Mouse (Mus musculus): ENCODE data around the gene Ttc29.

Ttc29 gene

DNA sequence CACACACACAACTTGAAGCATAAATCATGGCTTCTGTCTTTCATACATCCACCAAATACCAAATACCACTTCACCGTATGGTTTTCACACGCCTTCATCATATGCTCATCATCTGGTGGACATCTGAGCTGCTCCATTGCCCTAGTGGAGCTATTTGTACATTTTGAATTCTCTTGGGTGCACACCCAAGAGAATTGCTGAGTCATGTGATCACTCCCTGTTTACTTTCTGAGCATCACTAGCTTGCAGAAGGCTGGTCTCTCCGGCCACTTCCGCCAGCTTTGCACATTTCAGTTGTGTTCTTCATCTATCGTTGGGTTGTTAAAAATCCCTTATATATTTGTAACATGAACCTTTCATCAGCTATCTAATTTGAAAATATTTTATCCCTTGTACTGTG lies 65.5 kb downstream of the Ttc29 start:
- no peak for DNase-seq (ENCODE audit: low read depth)

DNA sequence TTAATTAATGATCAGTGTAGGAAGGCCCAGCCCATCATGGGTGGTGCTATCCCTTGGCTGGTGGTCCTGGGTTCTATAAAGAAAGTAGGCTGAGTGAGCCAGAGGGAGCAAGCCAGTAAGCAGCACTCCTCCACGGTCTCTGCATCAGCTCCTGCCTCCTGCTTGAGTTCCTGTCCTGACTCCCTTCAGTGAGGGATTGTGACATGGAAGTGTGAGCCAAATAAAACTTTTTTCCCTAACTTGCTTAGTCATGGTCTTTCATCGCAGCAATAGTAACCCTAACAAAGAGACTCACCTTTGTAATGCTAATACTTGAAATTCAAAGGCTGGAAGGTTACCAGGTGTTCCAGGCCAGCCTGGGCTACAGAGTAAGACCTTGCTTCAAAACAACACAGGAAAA lies 71.7 kb downstream of the Ttc29 start:
- no peak for DNase-seq (ENCODE audit: low read depth)

DNA sequence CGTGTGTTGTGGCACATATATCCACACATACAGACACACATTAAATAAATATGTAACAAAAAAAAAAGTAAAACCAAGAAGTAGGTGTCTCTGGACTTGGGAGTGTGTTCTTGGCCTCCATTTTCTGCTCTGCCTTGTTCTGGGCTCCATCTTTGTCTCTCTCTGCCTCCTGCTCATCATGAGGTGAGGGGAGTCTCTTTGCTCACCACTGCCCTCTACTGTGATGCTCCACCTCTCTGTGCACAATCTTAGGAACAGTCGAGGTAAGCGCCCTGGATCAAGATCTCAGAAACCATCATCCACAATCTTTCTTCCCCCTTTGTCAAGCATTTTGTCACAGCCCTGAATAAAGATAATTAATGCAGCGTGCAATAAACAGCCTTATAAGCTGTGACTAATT lies 72.3 kb downstream of the Ttc29 start:
- no peak for DNase-seq (ENCODE audit: low read depth)

DNA sequence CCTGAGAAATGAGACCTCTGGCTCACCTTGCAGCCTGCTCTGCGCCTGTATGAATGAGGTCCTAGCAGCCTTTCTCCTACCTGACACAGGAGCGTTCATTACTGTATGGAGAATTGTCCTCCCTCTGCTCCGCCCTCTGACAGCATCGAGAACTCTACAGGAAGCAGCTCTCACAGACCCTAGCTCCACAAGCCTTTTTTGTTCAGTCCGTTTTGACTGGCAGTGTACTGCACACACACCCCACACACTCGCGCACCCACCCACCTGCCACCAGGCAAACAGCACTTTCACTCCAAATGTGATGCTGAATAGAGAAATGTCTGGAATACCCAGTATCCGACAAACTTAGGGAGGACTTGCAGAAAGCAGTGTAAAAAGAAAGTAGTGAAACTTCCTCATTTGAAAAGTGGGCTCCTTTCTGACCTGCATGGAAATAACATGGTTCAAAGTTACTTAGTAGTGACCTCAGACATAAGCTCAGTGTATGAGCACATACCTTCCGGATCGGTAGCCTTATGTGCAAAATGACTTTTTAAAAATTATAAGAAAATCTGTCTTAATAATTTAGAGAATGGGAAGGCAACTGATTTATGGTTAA lies 76.4 kb downstream of the Ttc29 start:
- DNase-seq (ENCODE audit: low read depth) = no peak

- no peak for DNase-seq (ENCODE audit: low read depth)
Observed at GRCm38 (mm10) chr8:78290274-78290673, 77.2 kb downstream of the Ttc29 start.

DNA sequence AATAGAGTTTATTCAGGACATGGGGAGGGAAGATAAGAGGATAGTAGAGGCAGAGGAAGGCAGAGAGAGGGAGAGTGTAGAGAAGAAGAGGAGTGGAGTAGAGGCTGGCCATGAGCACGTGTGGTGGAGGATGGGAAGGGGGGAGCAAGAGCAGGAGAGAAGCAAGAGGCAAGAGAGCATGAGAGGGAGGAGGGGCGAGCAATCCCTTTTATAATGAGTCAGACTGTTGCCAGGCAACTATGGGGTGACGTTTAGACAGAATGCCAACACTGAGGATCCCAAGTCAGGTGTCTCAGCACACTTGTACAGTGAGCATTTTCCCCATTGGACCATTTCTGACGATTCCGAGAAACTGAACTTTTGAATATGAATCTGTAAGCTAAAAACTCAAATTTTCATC lies 82.4 kb downstream of the Ttc29 start:
- DNase-seq (ENCODE audit: low read depth) = no peak

DNA sequence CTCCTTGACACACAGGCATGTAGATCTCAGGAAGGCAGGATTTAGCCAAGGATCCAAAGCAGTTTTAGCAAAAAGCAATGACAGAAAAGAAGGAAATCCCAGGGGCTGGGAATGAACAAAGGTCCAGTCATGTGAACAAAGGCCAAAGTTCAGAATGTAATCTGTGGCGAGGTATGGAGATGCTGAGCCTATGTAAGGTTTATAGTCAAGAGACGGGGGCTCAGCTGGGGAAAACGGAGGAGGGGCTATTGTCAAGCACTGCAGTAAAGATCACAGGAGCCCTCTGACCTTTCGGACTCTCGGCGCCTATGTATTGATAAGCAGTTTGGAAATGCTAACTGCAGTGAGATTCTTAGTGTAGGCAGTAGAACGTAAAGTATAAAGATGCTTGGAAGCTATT lies 90.5 kb downstream of the Ttc29 start:
- no peak for DNase-seq (ENCODE audit: low read depth)

- DNase-seq (ENCODE audit: low read depth) = no peak
Observed at GRCm38 (mm10) chr8:78306604-78307003, 93.5 kb downstream of the Ttc29 start.

DNA sequence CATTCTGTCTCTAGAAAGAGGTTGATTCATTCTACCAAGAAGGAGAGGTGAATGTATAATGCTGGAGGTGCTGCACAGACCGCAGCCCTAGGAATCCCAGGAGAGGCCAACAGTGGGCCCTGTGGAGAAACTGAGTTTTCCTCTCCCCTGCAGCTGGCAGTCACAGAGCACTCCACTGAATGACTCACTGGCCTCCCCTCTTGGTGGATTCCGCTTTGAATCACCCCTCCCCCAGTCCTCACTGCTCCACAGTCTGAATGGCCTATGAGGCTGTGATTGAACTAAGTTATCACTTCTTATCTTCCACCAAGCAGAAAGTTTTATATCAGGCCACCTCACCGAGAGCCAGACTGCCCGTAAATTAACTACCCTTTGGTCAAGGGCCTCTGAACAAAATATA lies 94.0 kb downstream of the Ttc29 start:
- no peak for DNase-seq (ENCODE audit: low read depth)

DNA sequence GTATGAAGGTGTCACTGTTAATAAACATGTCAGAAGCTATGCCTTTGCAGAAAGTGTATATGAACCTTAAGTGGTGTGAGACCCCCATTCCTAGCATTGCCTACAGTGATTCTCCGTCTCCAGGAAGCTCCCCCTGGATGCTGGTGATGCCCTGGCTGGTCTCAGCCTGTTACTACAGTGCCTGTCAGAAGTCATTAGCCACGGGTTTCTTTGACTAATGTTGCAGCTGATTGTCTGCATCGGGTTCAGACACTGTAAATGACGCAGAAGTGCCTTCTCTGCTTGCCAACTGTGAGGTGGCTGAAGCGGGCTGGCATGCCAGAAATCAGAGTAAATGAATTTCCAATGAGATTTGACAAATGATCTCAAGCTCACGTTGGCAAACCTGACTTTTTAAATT lies 96.4 kb downstream of the Ttc29 start:
- DNase-seq (ENCODE audit: low read depth) = no peak

- DNase-seq (ENCODE audit: low read depth) = no peak
Observed at GRCm38 (mm10) chr8:78315576-78315975, 102.5 kb downstream of the Ttc29 start.

DNA sequence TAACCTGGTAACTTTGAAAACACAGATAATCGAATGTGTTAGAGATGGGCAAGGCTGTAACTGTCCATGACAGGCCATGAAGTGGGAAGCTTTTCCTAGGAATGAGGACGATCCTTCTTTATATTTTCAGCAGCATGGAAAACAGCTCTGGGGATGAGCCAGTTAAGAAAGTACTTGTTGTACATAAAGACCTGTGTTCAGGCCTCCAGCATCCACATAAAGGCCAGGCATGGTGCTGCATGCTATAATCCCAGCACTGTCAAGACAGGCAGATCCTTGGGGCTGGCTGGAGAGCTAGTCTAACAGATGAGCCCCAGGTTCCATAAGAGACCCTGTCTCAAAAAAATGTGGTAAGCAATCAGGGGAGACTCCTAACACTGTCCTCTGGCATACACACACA lies 104.6 kb downstream of the Ttc29 start:
- DNase-seq (ENCODE audit: low read depth) = no peak

GRCm38 (mm10) chr8:78323391-78323790 lies 110.3 kb downstream of the Ttc29 start:
- no peak for DNase-seq (ENCODE audit: low read depth)

GRCm38 (mm10) chr8:78340689-78341529 lies 127.8 kb downstream of the Ttc29 start:
- no peak for DNase-seq (ENCODE audit: low read depth)

DNA sequence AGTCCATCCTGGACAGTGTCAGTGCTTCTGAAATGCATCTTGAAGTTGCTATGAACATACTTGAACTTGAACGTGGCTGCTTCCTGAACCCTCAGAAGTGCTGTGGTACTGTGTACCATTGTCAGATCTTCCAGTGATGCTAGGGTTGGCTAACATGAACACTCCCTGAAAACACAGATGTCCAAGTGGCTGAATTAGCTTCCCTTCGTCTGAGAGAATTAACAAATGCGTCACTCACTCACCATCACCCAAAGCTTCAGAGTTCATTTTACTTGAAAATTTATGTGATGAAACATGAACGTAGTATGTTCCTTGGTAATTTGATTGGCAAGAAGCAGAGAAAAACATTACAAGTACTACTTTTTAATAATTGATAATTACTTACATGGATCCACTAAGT lies 129.1 kb downstream of the Ttc29 start:
- DNase-seq (ENCODE audit: low read depth) = no peak

GRCm38 (mm10) chr8:78344006-78344405 lies 130.9 kb downstream of the Ttc29 start:
- DNase-seq (ENCODE audit: low read depth) = no peak

DNA sequence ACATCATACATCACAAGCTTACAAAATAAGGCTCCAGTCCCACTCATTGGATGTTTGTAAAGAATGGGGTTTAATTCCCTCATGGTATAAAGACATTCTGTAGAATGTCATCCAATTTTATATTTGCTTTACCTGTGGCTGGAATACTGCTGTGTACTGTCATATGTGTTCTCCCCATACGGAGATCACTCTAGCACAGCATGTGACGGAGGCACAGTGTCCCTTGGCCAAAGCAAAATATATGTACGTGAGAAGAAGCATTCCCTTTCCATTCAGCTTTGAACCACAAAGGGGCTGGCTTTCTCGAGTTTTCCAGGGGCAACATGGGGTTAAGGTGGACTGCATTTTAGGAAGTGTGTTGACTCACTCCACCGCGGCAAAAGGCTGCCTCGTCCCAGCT lies 132.6 kb downstream of the Ttc29 start:
- DNase-seq (ENCODE audit: low read depth) = no peak

GRCm38 (mm10) chr8:78346131-78346621 lies 133.1 kb downstream of the Ttc29 start:
- DNase-seq (ENCODE audit: low read depth) = no peak

- no peak for DNase-seq (ENCODE audit: low read depth)
Observed at GRCm38 (mm10) chr8:78353902-78354301, 140.8 kb downstream of the Ttc29 start.

DNA sequence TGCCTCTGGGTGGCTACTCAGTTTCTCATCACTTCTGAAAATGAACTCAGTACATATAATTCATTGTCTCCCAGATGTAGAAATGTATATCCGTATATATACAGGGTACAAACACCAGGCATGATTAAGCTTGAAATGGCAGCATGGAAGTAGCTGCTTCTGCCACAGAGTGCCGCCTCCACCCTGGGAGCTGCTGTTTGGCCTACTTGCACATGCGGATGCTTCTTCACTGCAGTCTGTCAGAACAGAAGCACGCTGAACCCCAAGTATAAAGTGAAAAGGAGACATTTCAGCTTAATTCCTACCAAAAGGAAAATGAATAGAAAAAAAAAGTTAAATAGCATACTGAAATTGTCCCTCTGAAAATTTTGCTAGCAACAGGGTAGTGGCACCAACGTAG lies 141.7 kb downstream of the Ttc29 start:
- DNase-seq (ENCODE audit: low read depth) = no peak

- no peak for DNase-seq (ENCODE audit: low read depth)
Observed at GRCm38 (mm10) chr8:78390756-78391155, 177.7 kb downstream of the Ttc29 start.

- no peak for DNase-seq (ENCODE audit: low read depth)
Observed at GRCm38 (mm10) chr8:78419272-78419671, 206.2 kb downstream of the Ttc29 start.

- DNase-seq (ENCODE audit: low read depth) = no peak
Observed at GRCm38 (mm10) chr8:78420101-78420503, 207.0 kb downstream of the Ttc29 start.

- DNase-seq (ENCODE audit: low read depth) = no peak
Observed at GRCm38 (mm10) chr8:78423937-78424336, 210.8 kb downstream of the Ttc29 start.
